Mouse (Mus musculus) brain, embryonic 14.5 days (tissue): ENCODE data around the gene Col23a1. TPM values are rescaled to one million over a fixed set of nuclear protein-coding genes. Genes with fewer than 3 reads are reported as not detected.

Experiments used
- DNase-seq: peaks from one replicate; pipeline ENCODE4 v3.0.0-alpha.2; 2011; ENCODE audit warnings: low read depth
- CTCF ChIP-seq: fragments of 200-500 bp; IDR thresholded peaks from 2 replicates; pipeline ENCODE4 v1.5.1; 2012; ENCODE audit warnings: inconsistent platforms, mild to moderate bottlenecking, moderate library complexity, borderline replicate concordance; ENCODE audit not compliant: insufficient read depth, insufficient read length; ENCODE audit errors: extremely low read depth
- POLR2A ChIP-seq: fragments of 200-500 bp; IDR thresholded peaks from 2 replicates; pipeline ENCODE4 v1.6.1; 2012; ENCODE audit warnings: mild to moderate bottlenecking, inconsistent platforms, borderline replicate concordance; ENCODE audit not compliant: poor library complexity, insufficient read depth, insufficient read length, severe bottlenecking; ENCODE audit errors: extremely low read depth
- polyA plus RNA-seq: library from polyadenylated mRNA; depleted of rRNA; stranded (reverse); fragments of >200 nt; gene quantifications from 2 replicates; pipeline ENCODE4 v1.2.3, GENCODE M21; 2012

Col23a1 gene
- polyA plus RNA-seq, 1 experiment: 9.2 TPM

DNA sequence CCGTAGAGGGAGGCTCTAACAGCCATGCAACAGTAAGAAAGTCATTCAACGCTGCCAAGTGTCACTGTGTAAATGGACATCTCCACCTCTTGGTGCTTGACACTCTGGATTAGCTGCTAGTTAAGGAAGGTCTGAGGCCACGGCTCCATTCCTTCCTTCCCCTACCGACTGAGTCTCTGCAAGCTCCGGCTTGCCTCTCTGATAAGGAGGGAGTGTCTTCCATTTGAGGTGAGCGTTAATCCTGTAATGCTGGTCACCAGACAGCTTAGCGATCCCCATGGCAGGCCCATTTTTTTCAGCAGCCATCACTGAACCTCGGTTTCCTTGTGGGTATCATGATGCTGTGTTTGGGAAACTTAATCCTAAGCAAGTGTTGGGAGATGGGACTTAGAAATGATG is 140.5 kb downstream of the Col23a1 start:
- DNase-seq: no peak
- TF ChIP-seq CTCF: no peak
- TF ChIP-seq POLR2A: no peak

DNA sequence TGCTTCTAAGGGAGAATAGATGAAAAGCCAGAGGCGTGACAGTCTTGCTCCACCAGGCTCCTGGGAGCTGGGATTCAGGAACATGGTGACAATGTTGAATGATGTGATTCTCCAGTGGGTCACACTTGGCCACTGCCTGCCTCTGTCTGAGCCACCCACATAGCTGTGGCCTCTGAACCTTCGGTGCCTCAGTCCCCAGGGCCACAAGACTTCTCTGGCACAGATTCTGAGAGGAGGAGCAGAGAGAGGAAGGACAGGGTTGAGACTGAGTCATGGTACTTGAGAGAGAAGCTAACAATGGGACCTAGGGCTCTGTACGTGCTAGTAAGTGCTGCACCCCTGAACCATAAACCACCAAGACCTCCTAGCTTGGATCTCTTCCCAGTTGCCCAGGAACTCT is 141.6 kb downstream of the Col23a1 start:
- TF ChIP-seq CTCF (no peak), POLR2A (no peak)
- no peak for DNase-seq

DNA sequence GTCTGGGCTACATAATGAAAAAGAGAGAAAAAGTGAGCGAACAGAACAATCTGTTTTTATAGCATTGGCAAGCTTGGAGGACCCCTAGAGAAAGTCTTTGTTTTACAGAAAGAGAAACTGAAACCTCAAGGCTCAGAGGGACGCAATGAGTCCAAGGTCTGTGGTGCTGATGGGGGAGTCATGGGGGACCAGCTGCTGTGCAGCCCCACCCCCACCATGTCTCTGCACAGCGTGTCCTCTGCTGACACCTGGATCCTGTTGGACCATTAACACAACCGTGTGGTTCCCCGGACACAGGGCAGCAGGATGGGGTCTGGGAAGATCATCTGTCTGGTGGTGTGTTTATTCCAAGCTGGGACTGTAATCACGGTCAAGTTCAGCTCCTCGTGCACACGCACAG is 142.2 kb downstream of the Col23a1 start:
- no peak for DNase-seq
- TF ChIP-seq CTCF (no peak), POLR2A (no peak)

DNA sequence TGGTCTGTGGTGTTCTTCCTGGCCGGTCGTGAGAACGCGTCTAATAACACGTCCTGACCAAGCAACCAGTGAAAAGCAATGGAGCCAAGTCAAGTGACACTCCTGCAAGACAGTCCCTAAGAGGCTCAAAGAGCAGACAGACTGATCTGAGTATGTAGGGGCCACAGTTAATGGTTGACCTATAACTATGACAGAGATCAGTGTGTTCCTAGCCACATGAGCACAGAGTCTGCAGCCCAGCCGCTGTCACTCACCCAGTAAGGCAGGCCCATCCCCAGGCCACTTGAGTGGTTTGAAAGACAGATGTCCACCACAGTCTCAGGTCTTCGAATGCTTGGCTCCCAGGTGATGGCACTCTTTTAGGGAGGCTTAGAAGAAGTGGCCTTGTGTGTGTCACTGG is 152.3 kb downstream of the Col23a1 start:
- no peak for DNase-seq
- TF ChIP-seq CTCF (no peak), POLR2A (no peak)

DNA sequence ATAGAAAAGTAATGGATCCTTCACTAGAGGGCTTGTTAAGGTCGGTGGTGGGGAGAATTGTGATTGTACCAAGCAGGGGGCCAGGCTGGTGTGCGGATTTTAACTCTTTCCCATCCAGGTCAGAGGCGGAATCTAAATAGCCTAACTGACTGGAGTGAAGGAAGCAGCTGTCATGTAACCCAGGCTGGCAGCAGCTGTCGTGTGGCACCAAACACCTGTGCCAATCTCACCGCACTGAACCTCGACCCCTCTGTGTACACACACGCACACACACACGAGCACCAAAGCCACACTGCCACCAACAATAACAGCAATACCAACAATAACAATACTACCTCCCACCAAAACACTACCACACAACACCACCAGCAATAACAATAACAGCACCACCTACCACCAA is 152.9 kb downstream of the Col23a1 start:
- no peak for DNase-seq
- TF ChIP-seq CTCF (no peak), POLR2A (no peak)

DNA sequence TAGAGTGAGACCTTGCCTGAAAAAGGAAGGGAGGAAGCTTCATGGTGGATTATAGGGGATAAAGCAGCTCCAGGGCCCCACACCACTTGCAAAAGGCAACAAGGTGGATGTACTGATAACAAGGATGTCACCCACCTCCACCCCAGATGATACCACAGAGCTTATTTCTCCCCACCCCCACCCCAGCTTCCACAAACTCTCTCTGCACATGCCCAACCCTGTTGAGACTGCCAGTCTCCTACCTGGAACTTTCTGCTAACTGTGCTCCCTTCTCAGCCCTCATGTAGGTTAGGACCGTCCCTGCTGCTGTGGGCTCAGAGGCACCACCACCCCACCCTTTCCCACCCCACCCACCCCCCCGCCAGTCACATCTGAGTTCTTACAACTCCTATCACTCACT is 154.1 kb downstream of the Col23a1 start:
- DNase-seq: no peak
- TF ChIP-seq CTCF (no peak), POLR2A (no peak)

DNA sequence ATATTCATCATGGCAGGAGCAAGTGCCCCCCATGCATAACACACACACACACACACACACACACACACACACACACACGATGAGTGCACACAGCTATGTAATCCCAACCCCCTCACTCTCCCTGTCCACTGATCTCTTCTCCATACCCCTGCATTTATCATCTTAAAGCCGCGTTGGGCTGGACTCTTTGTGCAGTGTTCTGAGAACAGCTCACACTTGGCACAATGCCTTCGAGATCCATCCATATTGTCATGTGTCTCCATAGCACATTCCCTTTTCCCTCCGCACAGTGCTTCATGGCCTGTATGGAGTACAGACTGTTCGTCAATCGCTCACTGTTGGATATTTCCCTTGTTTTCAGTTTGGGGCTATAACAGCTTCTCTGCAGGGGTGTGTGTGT is 154.9 kb downstream of the Col23a1 start:
- DNase-seq: peak; percentile 18

DNA sequence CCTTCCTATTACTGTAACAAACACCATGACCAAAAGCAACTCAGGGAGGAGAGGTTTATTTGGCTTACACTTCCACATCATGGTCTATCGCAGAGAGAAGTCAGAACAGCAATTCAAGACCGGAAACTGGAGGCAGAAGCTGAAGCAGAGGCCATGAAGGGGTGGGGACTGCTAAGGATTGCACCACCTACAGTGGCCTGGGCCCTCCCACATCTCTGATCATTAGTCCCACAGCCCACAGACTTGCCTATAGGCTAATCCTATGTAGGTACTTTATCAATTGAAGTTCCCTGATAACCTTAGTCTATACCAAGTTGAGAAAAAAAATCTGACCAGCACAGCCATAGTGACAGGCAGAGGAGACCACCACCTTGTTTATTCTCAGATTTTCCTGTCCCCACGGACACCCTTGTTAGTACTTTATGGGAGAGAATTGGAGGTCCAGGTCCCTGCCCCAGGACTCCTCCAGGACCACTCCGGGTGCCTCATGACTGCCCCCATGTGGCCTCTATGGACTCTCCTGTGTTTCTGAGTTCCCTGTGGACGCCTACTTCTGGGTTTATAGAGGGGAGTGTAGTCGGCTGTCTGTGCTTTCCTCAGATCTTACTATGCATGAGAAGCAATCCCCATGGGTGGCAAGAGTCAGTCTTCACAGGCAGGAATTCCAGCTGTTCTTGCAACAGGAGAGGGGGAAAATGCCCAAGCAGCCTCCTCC is 157.1 kb downstream of the Col23a1 start:
- TF ChIP-seq CTCF: peak; percentile 58
- no peak for TF ChIP-seq POLR2A
- peak; percentile 20 for DNase-seq

More for the DNA sequence above, 154.9 kb downstream of the Col23a1 start:
- no peak for TF ChIP-seq POLR2A
- TF ChIP-seq CTCF: no peak

DNA sequence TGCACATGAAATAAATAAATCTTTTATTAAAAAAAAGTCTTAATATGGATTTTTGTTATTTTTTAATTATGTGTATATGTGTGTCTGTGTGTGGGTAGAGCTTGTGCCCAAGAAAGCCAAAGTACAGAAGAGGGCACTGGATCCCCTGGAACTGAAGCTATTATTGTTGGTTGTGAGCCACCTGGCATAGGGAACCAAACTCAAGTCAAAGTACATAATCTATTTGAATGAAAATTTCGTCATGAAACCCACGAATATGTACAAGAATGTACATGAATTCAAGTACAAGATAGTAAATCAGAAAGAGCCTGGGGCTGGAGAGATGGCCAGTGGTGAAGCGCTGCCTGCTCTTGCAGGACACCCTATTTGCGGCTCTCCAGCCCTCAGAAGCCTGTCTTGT is 158.5 kb downstream of the Col23a1 start:
- TF ChIP-seq CTCF: no peak
- TF ChIP-seq POLR2A: no peak

DNA sequence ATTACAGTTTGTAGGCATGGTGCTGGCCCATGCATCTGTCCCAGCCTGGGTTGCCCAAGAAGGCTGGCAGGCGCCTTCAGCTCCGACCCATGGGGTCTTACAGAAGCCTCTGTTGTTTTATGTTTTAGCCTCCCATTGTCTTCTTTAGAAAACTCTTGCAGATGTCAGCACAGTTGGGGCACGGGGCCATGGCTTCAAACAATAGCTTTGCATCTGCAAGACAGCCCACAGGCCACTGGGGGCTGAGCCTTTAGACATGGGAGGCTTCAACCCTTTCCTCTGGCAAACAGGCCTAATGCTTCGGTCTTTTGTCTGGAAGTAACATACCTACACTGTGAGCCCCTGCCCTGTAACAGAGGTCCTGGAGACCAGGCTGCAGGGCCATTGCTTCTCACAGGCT is 159.0 kb downstream of the Col23a1 start:
- TF ChIP-seq CTCF (no peak), POLR2A (no peak)
- DNase-seq: no peak

More for the DNA sequence above, 158.5 kb downstream of the Col23a1 start:
- DNase-seq: no peak

DNA sequence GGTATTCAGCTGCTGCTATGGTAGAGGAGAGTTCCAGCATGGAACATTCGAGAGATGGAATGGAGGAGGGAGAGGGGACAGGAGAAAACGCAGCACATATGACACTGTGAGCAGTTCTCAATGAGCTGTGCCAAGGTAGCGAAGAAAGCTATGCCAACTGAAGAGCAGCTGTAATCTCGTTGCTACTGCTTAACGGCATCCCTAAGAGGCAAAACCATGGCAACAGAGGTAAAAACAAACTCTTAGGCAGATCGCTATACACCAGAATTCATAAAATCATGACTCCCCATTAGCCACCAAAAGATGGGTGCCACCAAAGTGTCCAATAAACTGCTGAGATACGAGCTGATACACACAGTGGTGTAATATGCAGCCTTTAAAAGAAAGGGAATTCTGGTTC is 160.2 kb downstream of the Col23a1 start:
- peak; percentile 61 for DNase-seq
- TF ChIP-seq CTCF (no peak), POLR2A (no peak)

DNA sequence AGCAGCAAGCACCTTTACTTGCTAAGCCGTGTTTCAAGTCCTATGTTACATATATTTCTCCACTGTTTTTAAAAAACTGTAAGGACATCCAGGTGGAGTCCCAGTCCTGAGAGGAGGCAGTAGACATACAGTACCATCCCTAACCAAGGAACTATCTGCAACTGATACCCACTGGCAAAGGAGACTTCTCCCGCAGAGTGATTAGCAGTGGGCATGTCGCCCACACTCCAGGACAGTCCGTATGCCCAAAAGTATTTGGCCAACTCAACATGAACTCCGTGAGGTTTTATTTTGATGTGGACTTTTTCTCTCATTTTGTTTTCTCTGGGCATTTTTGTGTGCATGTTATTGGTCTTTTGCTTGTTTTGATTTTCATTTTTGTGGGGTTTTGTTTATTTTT is 161.6 kb downstream of the Col23a1 start:
- no peak for DNase-seq
- TF ChIP-seq CTCF: no peak
- TF ChIP-seq POLR2A: no peak

DNA sequence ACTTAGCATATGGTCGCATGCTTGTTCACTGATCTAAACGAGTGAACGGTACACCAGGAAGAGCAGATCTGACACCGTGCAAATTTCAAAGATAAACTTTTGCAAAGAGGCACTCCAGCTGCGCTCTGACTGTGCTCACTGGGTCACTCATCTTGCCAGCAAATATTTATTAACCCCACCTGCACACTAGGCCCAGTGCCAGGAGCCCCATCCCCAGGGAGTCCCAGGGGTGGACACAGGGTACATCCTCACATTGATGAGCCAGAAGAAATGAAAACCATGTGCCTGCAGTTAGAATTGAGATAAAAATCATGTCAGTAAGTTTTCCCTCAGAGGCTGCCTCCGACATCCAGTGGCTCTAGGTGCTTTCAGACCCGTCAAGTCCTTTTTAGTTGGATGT is 162.2 kb downstream of the Col23a1 start:
- DNase-seq: no peak
- TF ChIP-seq CTCF (no peak), POLR2A (no peak)

DNA sequence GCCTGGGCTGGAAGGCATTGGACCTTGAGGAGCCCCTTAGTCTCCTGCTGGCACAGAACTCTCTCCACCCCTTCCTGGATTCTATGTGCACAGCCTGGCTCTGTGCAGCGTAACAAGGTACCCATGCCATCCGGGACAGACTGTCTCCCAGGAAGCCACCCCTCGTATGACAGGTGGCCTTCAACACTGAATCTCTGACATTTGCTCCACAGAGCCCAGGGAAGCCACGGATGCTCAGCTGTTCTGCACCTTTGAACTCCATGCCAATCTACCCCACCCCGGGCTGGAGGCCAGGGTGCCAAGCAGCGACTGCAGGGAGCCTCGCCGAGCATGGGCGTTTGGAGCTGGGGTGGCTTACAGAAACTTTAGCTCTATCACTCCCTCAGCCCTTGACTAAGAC is 164.0 kb downstream of the Col23a1 start:
- TF ChIP-seq POLR2A: no peak
- no peak for TF ChIP-seq CTCF
- no peak for DNase-seq
